Mouse (Mus musculus) ES-Bruce4 (cell line): ENCODE measurements around the gene Fam214a. TPM values are rescaled to one million over a fixed set of nuclear protein-coding genes. Genes with fewer than 3 reads are reported as not detected.
A peak's percentile ranks its signal among the peaks of the same experiment; 100 is the strongest.

Experiments used
- H3K27ac ChIP-seq: 2 replicates; pipeline ENCODE4 v1.5.1; 2012; ENCODE audit warnings: low read length, inconsistent platforms; ENCODE audit not compliant: insufficient read depth
- H3K27me3 ChIP-seq: 2 replicates; pipeline ENCODE4 v1.6.1; 2012; ENCODE audit warnings: mild to moderate bottlenecking, low read length, inconsistent platforms; ENCODE audit not compliant: control insufficient read depth, poor library complexity, insufficient read depth, severe bottlenecking
- H3K36me3 ChIP-seq: 2 replicates; pipeline ENCODE4 v1.6.1; 2012; ENCODE audit warnings: inconsistent platforms, mild to moderate bottlenecking, low read length, moderate library complexity; ENCODE audit not compliant: control insufficient read depth, poor library complexity, insufficient read depth, severe bottlenecking
- H3K4me1 ChIP-seq: one replicate; pipeline ENCODE4 v1.8.1; 2011; ENCODE audit warnings: low read length; ENCODE audit not compliant: control insufficient read depth, insufficient read depth
- H3K4me3 ChIP-seq: 2 replicates; pipeline ENCODE4 v1.5.1; 2011; ENCODE audit warnings: low read depth, mild to moderate bottlenecking, low read length
- H3K9ac ChIP-seq: 2 replicates; pipeline ENCODE4 v1.6.1; 2012; ENCODE audit warnings: low read depth, mild to moderate bottlenecking, inconsistent platforms; ENCODE audit not compliant: poor library complexity, severe bottlenecking
- H3K9me3 ChIP-seq: replicated peaks from 2 replicates; pipeline ENCODE4 v1.6.1; 2012; ENCODE audit warnings: mild to moderate bottlenecking, low read length, inconsistent platforms; ENCODE audit not compliant: control insufficient read depth, poor library complexity, insufficient read depth, severe bottlenecking
- CTCF ChIP-seq: IDR thresholded peaks from one replicate; pipeline ENCODE4 v1.8.1; 2011; ENCODE audit warnings: low read depth, low read length
- EP300 ChIP-seq: IDR thresholded peaks from 2 replicates; pipeline ENCODE4 v1.6.1; 2011; ENCODE audit warnings: low read depth, low read length; ENCODE audit not compliant: insufficient read depth
- POLR2A ChIP-seq: IDR thresholded peaks from one replicate; pipeline ENCODE4 v1.8.1; 2011; ENCODE audit warnings: low read length; ENCODE audit not compliant: insufficient read depth
- polyA plus RNA-seq: library from polyadenylated mRNA; stranded (reverse); fragments of >200 nt; gene quantifications from 2 replicates; pipeline ENCODE4 v1.2.4, GENCODE M21; 2011; ENCODE audit warnings: low read depth; ENCODE audit not compliant: missing spikeins, insufficient read depth, insufficient read length

The Fam214a gene
- polyA plus RNA-seq, 1 experiment, result 9.8 TPM

GRCm38 (mm10) chr9:74953959-74954279, 1.2 kb downstream of the Fam214a start:
- Histone ChIP-seq H3K36me3 (no peaks in the 10 kb centered on the region), H3K27me3 (no peaks in the 10 kb centered on the region), H3K4me3 (no peak overlapping the region; the same call in 1 of the 2 replicates), H3K9me3 (no peaks in the 10 kb centered on the region), H3K9ac (peak overlapping the region; percentile 79), H3K4me1 (no peaks in the 10 kb centered on the region), H3K27ac (no peak overlapping the region)
- no peak for TF ChIP-seq EP300
- TF ChIP-seq CTCF, result no peak
- TF ChIP-seq POLR2A, result no peak

- Histone ChIP-seq H3K27me3 (no peaks in the 10 kb centered on the region), H3K9me3 (no peaks in the 10 kb centered on the region), H3K27ac (no peak overlapping the region), H3K4me1 (no peaks in the 10 kb centered on the region), H3K9ac (no peak overlapping the region), H3K36me3 (no peaks in the 10 kb centered on the region), H3K4me3 (no peak overlapping the region)
- TF ChIP-seq EP300, result no peak
Measured at GRCm38 (mm10) chr9:74954387-74954786, 1.7 kb downstream of the Fam214a start.

- Histone ChIP-seq H3K4me1 (no peaks in the 10 kb centered on the region), H3K9me3 (no peaks in the 10 kb centered on the region), H3K4me3 (no peak overlapping the region), H3K27me3 (no peaks in the 10 kb centered on the region), H3K9ac (no peak overlapping the region), H3K27ac (no peak overlapping the region), H3K36me3 (no peaks in the 10 kb centered on the region)
- TF ChIP-seq POLR2A (no peak), EP300 (no peak), CTCF (no peak)
Measured at GRCm38 (mm10) chr9:74960630-74961029, 7.9 kb downstream of the Fam214a start.

GRCm38 (mm10) chr9:74961073-74961575, 8.4 kb downstream of the Fam214a start:
- Histone ChIP-seq H3K9me3 (no peaks in the 10 kb centered on the region), H3K9ac (no peak overlapping the region), H3K4me1 (no peaks in the 10 kb centered on the region), H3K27me3 (no peaks in the 10 kb centered on the region), H3K4me3 (no peak overlapping the region), H3K27ac (no peak overlapping the region), H3K36me3 (no peaks in the 10 kb centered on the region)
- TF ChIP-seq CTCF (no peak), EP300 (0 out of 2 replicates have a peak, but pooled peaks have one; percentile 19), POLR2A (no peak)

GRCm38 (mm10) chr9:74963953-74964352, 11.3 kb downstream of the Fam214a start:
- Histone ChIP-seq H3K4me3 (no peak overlapping the region), H3K36me3 (no peaks in the 10 kb centered on the region), H3K9me3 (no peaks in the 10 kb centered on the region), H3K9ac (no peak overlapping the region), H3K27me3 (no peaks in the 10 kb centered on the region), H3K4me1 (no peaks in the 10 kb centered on the region), H3K27ac (no peak overlapping the region)
- TF ChIP-seq CTCF, result no peak
- TF ChIP-seq EP300, result no peak
- TF ChIP-seq POLR2A, result no peak

GRCm38 (mm10) chr9:74964866-74965384, 12.2 kb downstream of the Fam214a start:
- no peak overlapping the region for H3K4me3 ChIP-seq
- H3K27ac ChIP-seq, result no peak overlapping the region
- no peaks in the 10 kb centered on the region for H3K9me3 ChIP-seq
- TF ChIP-seq POLR2A (no peak), EP300 (no peak), CTCF (no peak)
- H3K9ac ChIP-seq, result no peak overlapping the region
- H3K4me1 ChIP-seq, result no peaks in the 10 kb centered on the region
- no peaks in the 10 kb centered on the region for H3K27me3 ChIP-seq
- H3K36me3 ChIP-seq, result no peaks in the 10 kb centered on the region
